Mouse (Mus musculus): ENCODE data around the gene Sox11.

Gene Sox11

DNA sequence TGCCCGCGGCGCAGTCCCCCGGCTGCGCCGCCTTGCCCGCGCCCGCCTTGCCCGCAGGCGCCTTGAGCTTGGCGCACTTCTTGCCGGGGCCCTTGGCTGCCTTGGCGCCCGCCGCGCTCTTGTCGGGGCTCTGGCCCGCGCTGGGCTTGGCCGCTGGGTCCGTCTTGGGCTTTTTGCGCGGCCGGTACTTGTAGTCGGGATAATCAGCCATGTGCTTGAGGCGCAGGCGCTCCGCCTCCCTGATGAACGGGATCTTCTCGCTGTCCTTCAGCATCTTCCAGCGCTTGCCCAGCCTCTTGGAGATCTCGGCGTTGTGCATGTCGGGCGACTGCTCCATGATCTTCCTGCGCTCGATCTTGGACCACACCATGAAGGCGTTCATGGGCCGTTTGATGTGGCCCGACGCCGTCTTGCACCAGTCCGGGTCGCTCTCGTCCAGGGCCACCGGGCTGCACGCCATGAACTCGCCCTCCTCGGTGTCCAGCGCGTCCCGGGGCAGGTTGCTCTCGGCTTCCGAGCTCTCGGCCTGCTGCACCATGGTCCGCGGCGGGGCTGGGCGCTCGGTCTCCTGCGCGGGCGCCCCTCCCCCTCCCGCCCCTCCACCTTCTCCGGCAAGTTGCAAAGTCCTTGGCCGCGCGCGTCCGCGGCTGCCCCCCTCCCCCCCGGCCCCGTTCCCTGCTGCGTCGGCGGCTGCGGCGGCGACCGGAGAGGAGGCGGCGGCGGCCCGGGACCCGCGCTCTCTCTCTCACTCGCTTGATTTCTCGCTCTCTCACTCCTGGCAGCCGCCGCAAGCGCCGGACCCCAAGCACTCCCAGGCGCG is at the start of gene Sox11:
Gene Sox11 (minus strand): TSS at position 704 of the 820 bp plus-strand sequence.
- peak in 1 of 2 experiments; percentile 60 for DNase-seq (ENCODE audit: low spot score in 2 of 2)

DNA sequence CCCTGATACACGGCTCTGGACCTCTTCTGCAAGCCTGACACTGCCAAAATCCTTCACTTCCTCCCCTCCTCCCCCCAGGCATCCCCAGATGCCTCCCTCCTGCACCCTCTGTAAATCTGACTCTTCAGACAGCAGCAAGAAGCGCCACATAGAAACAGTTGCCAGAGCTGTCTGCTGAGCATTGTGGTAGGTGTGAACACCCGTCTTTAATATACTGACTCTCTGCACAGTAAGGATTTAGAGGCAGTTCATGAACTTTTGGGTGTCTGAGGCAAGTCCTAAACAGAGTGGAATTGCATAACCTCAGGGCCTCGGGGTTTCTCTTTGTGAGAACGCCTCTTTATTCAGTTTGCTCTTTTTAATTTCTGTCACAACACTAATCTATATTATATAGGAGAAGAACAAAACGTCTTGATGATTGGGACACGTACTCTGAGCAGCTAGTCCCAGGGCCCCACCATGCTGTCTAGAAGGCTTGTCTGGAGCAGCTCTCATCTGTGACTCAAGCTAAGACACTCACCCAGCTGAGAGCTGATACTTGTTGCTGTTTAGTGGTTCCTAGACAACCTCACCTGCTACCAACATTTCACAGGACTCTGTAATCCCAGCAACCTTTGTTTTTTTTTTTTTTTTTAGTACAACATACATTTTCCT is 49.4 kb upstream of the Sox11 start:
- DNase-seq (ENCODE audit: low spot score in 2 of 2) = no peak

DNA sequence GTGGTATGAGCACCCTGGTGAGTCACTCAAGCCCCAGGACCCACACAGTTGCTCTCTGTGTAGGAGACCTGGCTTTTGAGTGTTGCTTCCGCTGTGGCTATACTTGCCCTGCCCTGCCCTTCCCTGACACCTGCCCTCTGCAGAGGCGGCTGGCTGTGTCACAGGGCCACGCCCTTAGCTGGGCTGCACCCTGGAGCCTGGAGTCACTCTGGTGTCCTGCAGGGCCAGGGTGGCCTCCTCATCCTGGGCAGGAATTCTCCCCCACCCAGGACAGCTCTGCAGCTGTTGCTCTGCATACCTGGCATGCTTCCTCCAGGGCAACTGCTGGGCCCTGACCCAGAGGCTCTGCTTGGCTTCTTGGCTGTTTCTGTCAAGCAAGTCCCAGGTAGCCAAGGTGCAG is 48.1 kb upstream of the Sox11 start:
- DNase-seq (ENCODE audit: low spot score in 2 of 2) = no peak

DNA sequence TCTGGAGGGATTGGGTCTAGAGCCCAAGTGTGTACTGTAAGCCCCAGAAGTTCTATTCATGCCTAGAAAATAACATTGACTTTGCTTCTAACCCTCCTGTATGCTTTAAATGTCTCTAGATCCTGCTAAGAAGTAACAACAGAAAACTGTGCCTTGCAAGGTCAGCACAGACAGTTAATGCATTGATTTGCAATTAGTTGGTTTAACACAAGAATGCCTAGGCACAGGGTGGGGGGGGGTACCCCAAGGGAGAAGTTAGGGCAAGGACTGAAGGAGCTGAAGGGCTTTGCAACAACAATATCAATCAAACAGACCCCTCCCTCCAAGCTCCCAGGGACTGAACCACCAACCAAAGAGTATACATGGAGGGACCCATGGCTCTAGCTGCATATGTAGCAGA is 47.1 kb upstream of the Sox11 start:
- DNase-seq (ENCODE audit: low spot score in 2 of 2) = no peak

DNA sequence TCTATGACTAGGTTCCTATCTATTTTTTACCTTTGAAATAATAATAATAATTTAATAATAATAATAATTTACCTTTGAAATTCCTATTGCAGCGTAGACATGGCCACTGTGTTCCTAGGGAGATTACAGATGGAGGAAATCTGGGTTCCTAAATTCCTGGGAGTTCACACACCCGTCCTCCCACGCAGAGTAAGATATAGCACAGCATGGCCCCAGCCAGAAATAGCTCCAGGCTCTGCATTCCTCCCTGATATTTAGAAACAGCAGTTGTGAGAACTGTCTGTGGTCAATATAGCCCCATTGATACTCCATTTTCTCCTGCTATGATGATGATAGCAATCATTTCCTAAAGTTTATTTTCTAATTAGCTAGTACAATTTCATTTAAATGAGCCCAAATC is 30.1 kb upstream of the Sox11 start:
- DNase-seq (ENCODE audit: low spot score in 2 of 2) = no peak

DNA sequence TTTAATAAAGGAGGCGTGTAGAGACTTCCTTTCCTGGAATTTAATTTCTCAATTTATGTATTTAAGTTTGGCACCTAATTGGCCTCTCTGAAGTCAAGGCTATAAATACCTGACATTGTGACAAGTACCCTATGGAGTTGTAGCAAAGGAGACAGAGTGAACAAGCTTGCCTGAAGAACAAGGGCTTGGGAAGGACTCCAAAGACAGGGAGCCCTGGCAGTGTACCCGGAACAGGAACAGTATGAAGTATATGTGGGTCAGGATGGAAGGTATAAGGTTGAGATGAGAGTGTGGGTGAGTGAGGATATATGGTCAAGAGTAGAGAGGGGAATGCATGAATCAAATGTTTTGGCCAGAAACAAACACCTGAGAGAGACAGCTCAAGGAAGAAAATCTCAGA is 28.4 kb upstream of the Sox11 start:
- DNase-seq (ENCODE audit: low spot score in 2 of 2) = no peak

DNA sequence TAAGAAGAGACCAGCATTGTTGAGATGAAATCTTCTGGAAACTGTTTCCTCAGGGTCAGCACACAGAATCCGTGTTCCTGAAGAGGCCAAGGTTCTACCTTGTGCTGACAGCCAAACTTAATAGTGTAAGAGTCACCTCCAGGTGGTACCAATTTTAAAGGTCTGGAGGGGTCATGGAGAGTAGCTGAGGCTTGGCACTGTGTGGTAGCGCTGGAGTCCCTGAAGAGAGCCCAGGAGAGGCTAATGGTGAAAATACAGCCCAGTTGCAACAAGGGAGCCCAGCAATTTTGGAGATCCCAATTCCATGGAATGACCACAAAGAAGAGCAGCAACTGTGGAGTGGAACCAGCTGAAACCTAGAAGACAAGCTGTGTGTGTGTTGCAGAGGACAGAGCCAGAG is 25.1 kb upstream of the Sox11 start:
- no peak for DNase-seq (ENCODE audit: low spot score in 2 of 2)

DNA sequence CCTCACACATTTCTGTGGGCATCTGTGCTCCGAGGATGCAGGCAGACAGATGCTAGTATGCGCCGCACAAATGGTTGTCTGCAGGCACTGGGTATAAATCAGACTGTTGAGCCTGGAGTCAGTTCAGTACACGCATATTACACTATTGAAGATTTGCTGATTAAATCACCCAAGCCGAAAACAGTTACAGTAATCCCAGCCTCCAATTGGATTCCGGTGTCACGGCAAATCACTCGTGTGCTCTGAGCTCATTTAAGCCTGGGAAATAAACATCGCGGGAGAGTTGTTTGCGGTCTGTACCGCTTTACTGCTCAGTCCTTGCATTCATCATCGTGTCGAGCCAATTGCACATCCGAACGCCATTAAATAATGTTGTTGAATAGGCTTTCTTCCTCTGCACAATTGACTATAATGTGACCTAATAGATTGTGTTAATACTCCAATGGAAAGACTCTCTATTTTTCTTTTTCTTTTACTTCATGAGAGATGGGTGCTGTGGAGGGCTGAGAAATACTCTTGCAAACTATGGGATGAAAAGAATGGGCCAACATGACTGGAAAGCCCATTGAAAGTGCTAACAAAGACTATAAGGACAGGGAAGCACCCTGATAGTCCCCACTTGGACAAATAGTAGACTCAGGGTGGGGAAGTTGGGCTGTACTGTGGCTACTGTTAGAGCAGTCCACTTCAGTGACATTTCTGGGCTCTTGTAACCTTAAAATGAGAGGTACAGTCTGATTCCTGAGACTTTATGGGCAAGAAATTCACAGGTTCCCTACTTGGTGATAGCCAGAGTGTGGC is 21.7 kb upstream of the Sox11 start:
- no peak for DNase-seq (ENCODE audit: low spot score in 2 of 2)

DNA sequence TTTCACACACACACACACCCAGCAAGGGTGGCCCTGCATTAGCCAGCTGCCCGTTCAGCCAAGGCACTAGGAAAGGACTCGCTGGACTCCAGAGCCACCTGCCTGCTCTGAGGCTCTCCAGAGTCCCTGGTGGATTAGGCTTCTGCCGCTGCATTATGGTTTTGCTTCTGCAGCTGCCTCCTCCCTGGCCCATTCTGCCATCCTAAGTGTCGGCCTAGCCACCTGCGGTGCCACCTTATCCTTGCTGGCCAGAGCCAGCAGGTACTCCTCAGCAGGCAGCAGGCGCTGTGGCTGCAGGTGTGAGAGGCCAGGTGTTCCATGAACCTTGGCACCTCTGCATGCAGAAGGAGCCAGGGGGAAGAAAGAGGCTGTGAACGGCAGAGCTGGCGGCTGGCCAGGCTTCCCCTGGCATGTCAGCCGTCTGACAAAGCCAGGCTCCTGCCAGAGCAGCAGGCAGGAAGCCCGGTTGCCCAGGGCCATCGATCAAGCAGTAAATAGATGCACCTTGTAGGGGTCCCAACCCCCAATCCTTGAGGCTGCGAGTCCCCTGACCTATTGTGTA is 14.8 kb upstream of the Sox11 start:
- DNase-seq (ENCODE audit: low spot score in 2 of 2) = no peak

DNA sequence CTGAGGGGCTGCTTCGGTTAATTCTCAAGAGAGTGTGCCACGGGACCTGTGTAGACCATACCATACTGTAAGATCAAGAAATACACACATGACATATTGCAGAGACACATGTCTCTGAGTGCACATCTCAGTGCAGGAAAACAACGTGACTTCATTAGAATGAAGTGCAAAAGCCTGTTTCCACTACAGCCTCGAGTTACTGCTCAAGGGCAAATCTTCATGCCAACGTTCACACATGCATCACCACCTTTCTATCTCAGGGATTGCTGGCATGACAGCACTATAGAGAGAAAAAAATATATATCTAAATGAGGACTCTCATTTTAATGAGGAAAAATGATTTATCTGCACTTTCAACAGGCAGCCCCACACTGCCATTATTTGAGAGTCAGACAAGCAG is 14.2 kb upstream of the Sox11 start:
- DNase-seq (ENCODE audit: low spot score in 2 of 2) = no peak

DNA sequence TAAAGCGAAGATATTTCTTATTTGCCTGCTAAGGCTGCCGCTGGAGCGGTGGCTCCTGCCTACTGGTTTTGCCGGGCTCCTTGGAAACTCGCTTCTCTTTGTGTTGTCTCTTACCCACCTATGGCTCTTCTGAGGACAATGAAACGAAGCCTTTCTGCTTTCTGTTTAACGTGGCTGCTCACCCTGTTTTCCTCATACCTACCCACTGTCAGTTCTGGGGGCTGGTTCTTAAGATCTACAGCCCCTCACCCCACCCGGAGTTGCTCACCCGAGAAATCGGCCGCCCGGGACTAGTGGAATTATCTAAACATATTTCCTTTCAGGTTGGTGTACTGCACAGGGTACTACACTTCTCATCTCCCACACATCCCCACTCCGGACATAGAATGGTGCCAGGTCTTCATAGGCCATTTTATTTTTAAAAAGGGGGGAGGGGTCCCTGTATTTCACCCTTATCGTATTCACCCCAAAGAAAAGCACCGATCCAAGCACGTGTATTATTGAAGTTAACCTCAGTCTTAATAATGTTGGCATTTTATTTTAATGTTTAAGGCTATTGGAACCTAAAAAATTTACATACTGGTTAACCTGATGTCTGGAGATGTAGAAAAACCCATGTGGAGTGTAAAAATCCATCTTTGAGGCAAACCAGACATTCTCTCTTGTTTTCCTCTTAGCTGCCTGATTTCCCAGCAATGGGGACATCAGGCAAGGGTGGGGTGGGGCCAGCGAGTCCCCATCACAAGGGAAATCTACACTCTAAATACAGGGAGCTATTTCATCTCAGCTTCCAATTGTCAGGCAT is 1.4 kb upstream of the Sox11 start:
- DNase-seq (ENCODE audit: low spot score in 2 of 2) = no peak

DNA sequence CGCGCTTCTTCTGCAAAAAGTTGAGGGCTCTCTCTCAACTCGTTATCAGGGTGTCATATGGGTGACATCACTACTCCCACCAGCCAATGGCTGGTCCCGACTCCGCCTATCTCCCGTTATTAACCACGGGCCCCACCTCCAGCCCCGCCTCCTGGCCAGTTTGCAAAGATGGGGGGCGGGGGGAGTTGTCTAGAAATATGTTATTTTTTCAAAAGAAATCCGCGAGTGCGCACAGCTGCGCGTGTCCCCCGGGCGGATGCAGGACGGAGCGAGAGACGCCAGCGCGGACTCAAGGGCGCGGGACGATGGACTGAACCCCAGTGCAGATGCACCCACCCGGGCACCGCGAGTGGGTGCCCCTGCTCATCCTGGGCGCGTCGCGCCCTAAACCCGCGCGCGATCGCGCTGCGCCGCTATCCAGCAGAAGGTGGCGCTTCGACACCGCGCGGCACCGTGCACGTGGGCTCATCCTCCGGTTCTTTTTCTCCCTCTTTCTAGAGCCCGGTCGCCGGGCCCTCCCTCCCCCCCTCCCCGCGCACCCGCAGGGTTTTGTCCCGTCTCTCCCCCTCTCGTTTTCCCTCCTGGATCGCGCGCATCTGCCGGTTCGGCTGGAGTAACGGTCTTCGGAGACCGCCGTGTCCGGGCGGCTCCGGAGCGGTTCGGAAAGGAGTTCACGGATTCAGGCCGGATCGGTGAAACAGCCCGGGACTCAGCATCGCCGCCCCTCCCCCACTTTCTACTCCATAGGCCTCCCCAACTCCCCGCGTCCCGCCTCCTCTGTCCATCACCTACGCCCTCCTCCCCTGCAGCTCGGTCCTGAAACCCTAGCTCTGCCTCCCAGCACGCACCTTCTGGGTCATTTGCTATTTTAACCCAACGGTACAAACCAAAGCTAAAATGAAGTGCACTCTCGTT is 574 bp upstream of the Sox11 start:
- DNase-seq (ENCODE audit: low spot score in 2 of 2) = peak; percentile 24 to 57

DNA sequence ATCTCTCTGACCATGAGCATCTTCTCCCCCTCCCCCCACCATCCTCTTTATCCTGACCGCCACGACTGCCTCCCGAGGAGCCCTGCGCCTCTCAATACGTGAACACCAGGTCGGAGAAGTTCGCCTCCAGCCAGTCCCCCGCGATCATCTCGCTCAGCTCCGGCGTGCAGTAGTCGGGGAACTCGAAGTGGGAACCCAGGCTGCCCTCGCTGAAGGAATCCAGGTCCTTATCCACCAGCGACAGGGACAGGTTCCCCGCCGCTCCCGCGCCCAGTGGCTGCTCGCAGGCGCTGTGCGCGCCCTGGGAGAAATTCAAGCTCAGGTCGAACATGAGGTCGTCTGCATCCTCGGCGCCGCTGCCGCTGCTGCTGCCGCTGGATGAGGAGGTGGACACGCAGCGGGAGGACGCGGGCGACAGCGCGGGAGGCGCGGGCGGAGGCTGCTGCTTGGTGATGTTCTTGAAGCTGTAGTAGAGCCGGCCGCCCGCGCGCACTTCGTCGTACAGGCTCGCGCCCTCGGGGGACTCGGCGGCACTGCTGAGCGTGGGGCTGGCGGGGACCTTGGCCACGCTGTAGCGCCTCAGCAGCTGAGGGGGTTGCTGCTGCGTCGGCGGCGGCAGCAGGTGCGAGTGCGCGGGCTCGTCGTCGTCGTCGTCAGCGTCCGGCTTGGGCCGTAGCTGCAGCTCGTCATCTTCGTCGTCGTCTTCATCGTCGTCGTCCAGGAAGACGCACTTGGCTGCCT is 1.1 kb downstream of the Sox11 start:
- DNase-seq (ENCODE audit: low spot score in 2 of 2) = peak in 1 of 2 experiments; percentile 58

DNA sequence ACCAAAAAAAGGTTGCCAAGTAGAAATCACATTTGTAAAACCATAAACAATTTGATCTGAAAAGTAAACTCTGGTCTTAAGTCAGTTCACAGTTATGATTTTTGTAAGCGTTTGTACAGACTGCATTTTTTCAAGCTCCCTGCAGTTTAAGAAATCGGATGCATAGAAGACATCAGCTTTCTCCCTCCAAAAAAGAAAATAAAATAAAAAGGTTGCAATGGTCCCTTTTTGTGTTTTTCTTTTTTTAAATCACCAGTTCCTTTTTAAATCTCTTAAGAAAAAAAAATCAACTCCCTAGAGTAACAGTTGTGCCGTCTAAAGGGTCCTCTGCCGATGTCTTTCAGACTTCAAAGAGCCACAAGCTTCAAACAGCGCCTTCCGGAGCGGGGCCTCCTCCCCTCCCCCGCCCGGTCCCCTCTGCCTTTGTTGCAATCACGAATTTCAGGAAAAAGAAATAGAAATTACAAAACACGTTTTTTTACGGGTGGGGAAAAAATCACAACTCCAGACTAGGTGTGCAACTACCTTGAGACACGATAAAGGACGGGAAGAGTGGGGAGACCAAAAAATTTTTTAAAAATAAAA is 1.8 kb downstream of the Sox11 start:
- no peak for DNase-seq (ENCODE audit: low spot score in 2 of 2)

DNA sequence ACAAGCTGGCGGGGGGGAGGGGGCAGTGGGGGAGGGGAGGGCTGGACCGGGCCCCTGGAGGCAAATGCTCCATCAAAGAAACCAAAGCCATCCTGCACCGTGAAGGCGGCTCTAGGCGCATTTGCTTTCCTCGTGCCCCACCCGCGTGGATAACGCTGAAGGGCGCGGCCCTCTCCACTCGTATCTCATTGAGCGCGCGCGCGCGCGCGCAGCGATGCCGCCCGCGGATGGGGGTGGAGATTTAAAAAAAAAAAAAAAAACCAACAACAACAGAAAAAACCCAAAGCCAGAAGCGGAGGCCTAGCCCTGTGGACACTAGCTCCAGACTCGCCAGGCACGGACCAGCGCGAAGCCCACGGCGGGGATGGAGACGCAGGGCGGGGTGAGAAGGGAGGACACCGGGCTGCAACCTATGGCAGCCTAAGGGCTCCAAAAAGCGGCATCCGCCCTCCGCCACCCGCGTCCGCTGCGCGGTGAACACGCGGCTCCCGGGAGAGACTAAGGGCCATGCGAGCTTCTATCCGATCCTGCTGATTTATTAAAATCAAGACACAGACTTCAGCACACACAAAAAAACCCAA is 3.1 kb downstream of the Sox11 start:
- peak in 1 of 2 experiments; percentile 59 for DNase-seq (ENCODE audit: low spot score in 2 of 2)

DNA sequence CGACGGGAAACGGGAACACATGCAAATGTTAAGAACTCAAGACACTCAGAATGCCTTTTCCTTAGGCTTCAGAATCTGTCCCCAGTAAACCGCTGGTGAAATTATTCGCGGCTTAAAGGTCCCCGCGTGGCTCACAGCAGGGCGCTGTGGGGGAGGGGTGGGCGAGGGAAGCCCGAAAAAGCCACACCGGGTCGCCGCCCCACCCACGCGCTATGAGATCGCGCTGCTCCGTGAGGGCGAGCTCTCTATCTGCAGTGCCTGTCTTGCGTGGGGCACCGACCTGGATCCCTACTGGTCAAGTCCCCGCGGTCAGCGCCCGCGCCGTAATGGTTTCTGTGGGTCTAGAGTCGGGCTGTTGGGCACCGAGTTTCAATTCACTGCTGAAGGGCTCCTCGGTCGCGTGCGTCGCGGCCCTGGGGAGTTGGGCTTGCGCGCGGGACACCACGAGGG is 3.6 kb downstream of the Sox11 start:
- DNase-seq (ENCODE audit: low spot score in 2 of 2) = no peak

DNA sequence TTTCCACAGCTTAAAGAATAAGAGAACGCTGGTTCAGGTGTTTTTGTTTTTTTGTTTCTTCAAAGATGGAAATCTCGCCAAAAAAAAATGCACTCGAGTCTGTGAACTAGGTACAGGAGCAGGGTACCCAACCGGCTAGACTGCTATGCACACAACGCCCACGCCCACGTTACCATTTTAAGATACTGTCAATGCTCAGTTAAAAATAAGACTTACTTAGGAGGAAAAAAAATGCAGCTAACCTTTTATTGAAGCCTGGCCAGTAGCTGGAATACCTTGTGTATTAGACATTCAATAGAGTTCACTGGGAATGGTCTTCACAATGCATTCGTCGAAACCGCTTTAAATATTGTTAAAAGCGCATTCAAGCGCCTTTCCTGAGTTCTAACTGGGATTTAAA is 4.3 kb downstream of the Sox11 start:
- no peak for DNase-seq (ENCODE audit: low spot score in 2 of 2)

DNA sequence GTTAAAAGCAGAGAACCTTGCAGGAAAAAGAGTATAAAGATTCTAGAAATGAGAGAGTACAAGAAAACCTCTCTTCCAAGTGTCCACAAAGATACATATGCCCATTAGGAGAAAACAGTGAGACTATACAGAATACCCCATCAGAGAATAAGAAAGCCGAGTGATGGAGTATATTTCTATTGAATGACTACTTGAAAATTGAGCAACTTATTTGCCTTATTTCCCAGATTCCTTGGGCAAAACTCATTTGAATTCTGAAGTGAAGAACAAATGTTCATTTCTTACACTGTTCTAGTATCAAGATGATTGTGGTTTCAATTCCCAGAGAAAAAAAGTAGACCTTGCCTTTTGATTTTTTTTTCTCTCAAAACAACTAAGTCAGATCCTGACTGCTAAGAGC is 4.9 kb downstream of the Sox11 start:
- no peak for DNase-seq (ENCODE audit: low spot score in 2 of 2)

DNA sequence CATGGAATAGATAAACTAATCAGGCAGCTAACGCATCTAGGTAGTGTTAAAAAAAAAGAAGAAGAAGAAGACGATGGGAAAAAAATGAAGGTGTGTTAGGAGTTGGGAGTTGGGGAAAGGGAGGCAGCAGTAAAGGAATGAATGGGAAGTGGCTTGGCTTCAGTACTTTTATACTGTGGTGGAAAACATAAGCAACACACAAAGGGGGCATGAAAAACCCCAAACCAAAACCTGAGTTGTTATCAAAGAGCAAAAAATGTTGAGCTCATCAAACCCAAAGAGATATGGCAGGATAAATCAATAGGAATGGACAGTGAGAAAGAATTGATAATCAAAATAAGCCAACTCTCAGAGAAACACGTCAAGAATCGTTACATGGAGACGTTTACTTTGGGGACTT is 5.6 kb downstream of the Sox11 start:
- no peak for DNase-seq (ENCODE audit: low spot score in 2 of 2)

All from spleen, postnatal 4 days (tissue).